Mouse (Mus musculus): ENCODE data around the gene Ubtd2. TPM values are rescaled to one million over a fixed set of nuclear protein-coding genes. Genes with fewer than 3 reads are reported as not detected.

Gene Ubtd2
- polyA plus RNA-seq, 1 experiment = 0.16 TPM

DNA sequence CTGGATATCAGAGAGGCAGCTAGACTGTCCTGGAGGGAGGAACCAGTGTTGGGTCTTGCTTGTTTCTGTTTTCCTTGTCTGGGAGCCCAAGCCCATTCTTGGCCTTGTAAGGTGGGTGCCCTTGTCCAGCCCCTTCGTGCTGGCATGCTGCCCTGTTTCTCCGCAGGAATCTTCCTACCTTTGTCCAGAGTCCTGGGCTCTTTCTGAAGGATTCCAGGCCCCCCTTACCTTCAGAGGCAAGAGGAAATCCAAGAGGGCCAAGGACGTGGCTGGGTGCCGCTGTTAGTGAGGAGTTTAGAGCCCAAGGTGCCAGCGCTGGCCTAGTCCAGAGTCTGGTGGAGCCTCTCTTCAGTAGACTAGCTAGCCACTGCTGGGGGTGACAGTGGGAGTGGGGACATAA is 89.3 kb downstream of the Ubtd2 start:
- TF ChIP-seq GATA1 (IDR thresholded peaks at IDR 0.05; ENCODE audit: low read length) (no peak), TAL1 (IDR thresholded peaks at IDR 0.05; ENCODE audit: low read length) (no peak)
- H3K4me3 ChIP-seq (replicated peaks) = peak overlapping the region; percentile 47
- no peaks in the 10 kb centered on the region for H3K9me3 ChIP-seq (ENCODE audit: control insufficient read depth, low read length)
- peaks cover 82% of the 10 kb centered on the region for H3K4me1 ChIP-seq (ENCODE audit: control insufficient read depth)
- H3K36me3 ChIP-seq (ENCODE audit: control insufficient read depth) = peaks cover 78% of the 10 kb centered on the region
- H3K27me3 ChIP-seq (ENCODE audit: control insufficient read depth) = no peaks in the 10 kb centered on the region

GRCm38 (mm10) chr11:32545605-32546004 is 90.4 kb downstream of the Ubtd2 start:
- H3K36me3 ChIP-seq (ENCODE audit: control insufficient read depth) = peaks cover 77% of the 10 kb centered on the region
- no peak overlapping the region for H3K4me3 ChIP-seq (replicated peaks)
- peaks cover 76% of the 10 kb centered on the region for H3K4me1 ChIP-seq (ENCODE audit: control insufficient read depth)
- H3K27me3 ChIP-seq (ENCODE audit: control insufficient read depth) = no peaks in the 10 kb centered on the region
- TF ChIP-seq GATA1 (IDR thresholded peaks at IDR 0.05; ENCODE audit: low read length) (no peak), TAL1 (IDR thresholded peaks at IDR 0.05; ENCODE audit: low read length) (no peak)
- no peaks in the 10 kb centered on the region for H3K9me3 ChIP-seq (ENCODE audit: control insufficient read depth, low read length)

- peaks cover 76% of the 10 kb centered on the region for H3K4me1 ChIP-seq (ENCODE audit: control insufficient read depth)
- peaks cover 78% of the 10 kb centered on the region for H3K36me3 ChIP-seq (ENCODE audit: control insufficient read depth)
- no peak overlapping the region for H3K4me3 ChIP-seq (replicated peaks)
- H3K9me3 ChIP-seq (ENCODE audit: control insufficient read depth, low read length) = no peaks in the 10 kb centered on the region
- H3K27me3 ChIP-seq (ENCODE audit: control insufficient read depth) = no peaks in the 10 kb centered on the region
- TF ChIP-seq TAL1 (IDR thresholded peaks at IDR 0.05; ENCODE audit: low read length) = no peak
- no peak for TF ChIP-seq GATA1 (IDR thresholded peaks at IDR 0.05; ENCODE audit: low read length)
Observed at GRCm38 (mm10) chr11:32546483-32546882, 91.3 kb downstream of the Ubtd2 start.

GRCm38 (mm10) chr11:32547391-32547947 is 92.3 kb downstream of the Ubtd2 start:
- TF ChIP-seq GATA1 (IDR thresholded peaks at IDR 0.05; ENCODE audit: low read length) = no peak
- TF ChIP-seq TAL1 (IDR thresholded peaks at IDR 0.05; ENCODE audit: low read length) = no peak
- no peak overlapping the region for H3K4me3 ChIP-seq (replicated peaks)
- H3K27me3 ChIP-seq (ENCODE audit: control insufficient read depth) = no peaks in the 10 kb centered on the region
- no peaks in the 10 kb centered on the region for H3K9me3 ChIP-seq (ENCODE audit: control insufficient read depth, low read length)
- H3K4me1 ChIP-seq (ENCODE audit: control insufficient read depth) = peaks cover 75% of the 10 kb centered on the region
- peaks cover 81% of the 10 kb centered on the region for H3K36me3 ChIP-seq (ENCODE audit: control insufficient read depth)

- peaks cover 85% of the 10 kb centered on the region for H3K36me3 ChIP-seq (ENCODE audit: control insufficient read depth)
- TF ChIP-seq GATA1 (IDR thresholded peaks at IDR 0.05; ENCODE audit: low read length) = no peak
- TF ChIP-seq TAL1 (IDR thresholded peaks at IDR 0.05; ENCODE audit: low read length) = no peak
Observed at GRCm38 (mm10) chr11:32548240-32548639, 93.1 kb downstream of the Ubtd2 start.

DNA sequence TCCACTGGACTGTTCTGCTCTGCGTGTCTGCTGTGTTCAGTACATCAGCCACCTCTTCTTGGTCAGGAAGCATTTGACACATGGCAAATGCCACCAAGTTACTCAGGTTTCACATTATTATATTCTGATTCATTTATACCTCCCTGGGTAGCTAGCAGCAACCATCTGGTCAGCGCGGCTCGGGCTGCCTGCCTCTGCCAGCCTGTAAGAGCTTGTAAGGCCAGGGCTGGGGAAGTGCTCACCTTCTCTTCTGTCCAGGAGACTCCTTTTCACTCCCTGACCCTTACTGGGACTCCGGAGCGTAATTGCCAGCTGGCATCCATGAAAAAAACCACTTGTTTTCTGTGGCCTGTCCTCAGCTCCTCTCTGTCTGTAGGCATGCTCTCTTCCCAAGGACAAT is 94.1 kb downstream of the Ubtd2 start:
- H3K36me3 ChIP-seq (ENCODE audit: control insufficient read depth) = peaks cover 83% of the 10 kb centered on the region
- H3K4me1 ChIP-seq (ENCODE audit: control insufficient read depth) = peaks cover 75% of the 10 kb centered on the region
- H3K27me3 ChIP-seq (ENCODE audit: control insufficient read depth) = no peaks in the 10 kb centered on the region
- no peak for TF ChIP-seq TAL1 (IDR thresholded peaks at IDR 0.05; ENCODE audit: low read length)
- no peak for TF ChIP-seq GATA1 (IDR thresholded peaks at IDR 0.05; ENCODE audit: low read length)
- no peaks in the 10 kb centered on the region for H3K9me3 ChIP-seq (ENCODE audit: control insufficient read depth, low read length)
- H3K4me3 ChIP-seq (replicated peaks) = no peak overlapping the region

More at GRCm38 (mm10) chr11:32548240-32548639, 93.1 kb downstream of the Ubtd2 start:
- Histone ChIP-seq H3K27me3 (ENCODE audit: control insufficient read depth) (no peaks in the 10 kb centered on the region), H3K9me3 (ENCODE audit: control insufficient read depth, low read length) (no peaks in the 10 kb centered on the region), H3K4me3 (replicated peaks) (no peak overlapping the region), H3K4me1 (ENCODE audit: control insufficient read depth) (peaks cover 75% of the 10 kb centered on the region)

DNA sequence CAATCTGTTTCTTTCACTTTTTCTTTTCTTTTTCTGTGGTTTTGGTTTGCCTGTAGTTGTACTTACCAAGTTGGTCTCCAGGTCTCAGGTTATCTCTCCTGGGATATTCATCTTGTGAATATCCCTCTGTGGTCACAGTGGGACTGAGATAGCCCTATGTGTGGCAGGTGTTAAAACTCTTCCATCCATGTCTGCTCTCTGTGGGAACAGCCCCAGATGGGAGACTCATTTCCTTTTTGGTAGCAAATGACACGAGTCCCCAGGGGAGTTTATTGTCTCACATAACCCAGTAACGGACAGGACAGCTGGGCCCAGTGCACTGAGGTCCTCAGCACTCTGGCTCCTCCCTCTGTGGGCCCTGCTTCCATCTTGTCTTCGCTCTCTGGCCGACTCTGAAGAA is 94.9 kb downstream of the Ubtd2 start:
- H3K36me3 ChIP-seq (ENCODE audit: control insufficient read depth) = peaks cover 79% of the 10 kb centered on the region
- H3K4me1 ChIP-seq (ENCODE audit: control insufficient read depth) = peaks cover 75% of the 10 kb centered on the region
- no peak for TF ChIP-seq TAL1 (IDR thresholded peaks at IDR 0.05; ENCODE audit: low read length)
- TF ChIP-seq GATA1 (IDR thresholded peaks at IDR 0.05; ENCODE audit: low read length) = no peak
- H3K4me3 ChIP-seq (replicated peaks) = no peak overlapping the region
- H3K27me3 ChIP-seq (ENCODE audit: control insufficient read depth) = no peaks in the 10 kb centered on the region
- no peaks in the 10 kb centered on the region for H3K9me3 ChIP-seq (ENCODE audit: control insufficient read depth, low read length)

GRCm38 (mm10) chr11:32551056-32551455 is 95.9 kb downstream of the Ubtd2 start:
- Histone ChIP-seq H3K4me3 (replicated peaks) (no peak overlapping the region), H3K4me1 (ENCODE audit: control insufficient read depth) (peaks cover 75% of the 10 kb centered on the region), H3K9me3 (ENCODE audit: control insufficient read depth, low read length) (no peaks in the 10 kb centered on the region), H3K36me3 (ENCODE audit: control insufficient read depth) (peaks cover 79% of the 10 kb centered on the region), H3K27me3 (ENCODE audit: control insufficient read depth) (no peaks in the 10 kb centered on the region)
- TF ChIP-seq TAL1 (IDR thresholded peaks at IDR 0.05; ENCODE audit: low read length) (no peak), GATA1 (IDR thresholded peaks at IDR 0.05; ENCODE audit: low read length) (no peak)

DNA sequence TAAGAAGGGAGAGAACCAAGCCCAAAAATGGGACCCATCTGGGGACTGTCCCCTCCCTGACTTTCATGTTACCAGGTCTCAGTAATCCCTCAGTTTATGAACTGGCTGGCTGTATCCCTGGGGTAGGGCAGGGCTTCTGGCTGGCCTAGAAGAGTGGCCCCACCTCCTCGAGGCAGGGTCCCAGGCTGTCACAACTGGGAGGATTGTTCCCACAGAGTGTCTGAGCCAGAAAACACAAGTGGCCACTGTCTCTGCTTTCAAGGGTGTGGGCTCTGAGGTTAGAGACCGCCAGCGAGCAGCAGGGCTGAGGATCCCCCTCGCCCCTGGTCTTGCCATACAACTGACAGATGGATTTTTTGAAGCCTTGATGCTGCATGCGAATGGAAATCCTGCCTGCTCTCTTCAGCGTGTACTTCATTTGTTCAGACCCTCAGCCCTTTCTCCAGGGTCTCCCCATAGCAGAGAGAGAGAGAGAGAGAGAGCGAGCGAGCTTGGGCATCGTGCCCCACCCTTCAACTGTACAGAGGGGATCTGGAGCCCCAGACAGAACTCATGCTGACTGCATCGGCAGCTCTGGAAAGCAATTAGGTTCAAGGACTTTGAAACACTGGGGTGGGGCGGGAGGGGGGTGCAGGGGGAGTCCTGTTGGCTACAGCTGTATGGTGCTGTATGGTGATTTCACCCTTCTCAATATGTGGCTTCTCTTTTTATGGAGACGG is 96.6 kb downstream of the Ubtd2 start:
- peaks cover 79% of the 10 kb centered on the region for H3K36me3 ChIP-seq (ENCODE audit: control insufficient read depth)
- H3K27me3 ChIP-seq (ENCODE audit: control insufficient read depth) = no peaks in the 10 kb centered on the region
- TF ChIP-seq TAL1 (IDR thresholded peaks at IDR 0.05; ENCODE audit: low read length) (no peak), GATA1 (IDR thresholded peaks at IDR 0.05; ENCODE audit: low read length) (no peak)
- no peak overlapping the region for H3K4me3 ChIP-seq (replicated peaks)
- no peaks in the 10 kb centered on the region for H3K9me3 ChIP-seq (ENCODE audit: control insufficient read depth, low read length)
- H3K4me1 ChIP-seq (ENCODE audit: control insufficient read depth) = peaks cover 70% of the 10 kb centered on the region
